Mouse (Mus musculus) forebrain, embryonic 16.5 days (tissue): ENCODE measurements around the gene Gm47985. TPM values are rescaled to one million over a fixed set of nuclear protein-coding genes. Genes with fewer than 3 reads are reported as not detected.
"Not testable (repeated sequence)": the region's sequence is repeated elsewhere in the genome, so short reads cannot be mapped to it uniquely, and the experiment has no call there.

Experiments used
- ATAC-seq: fragments of 200-750 bp; cut with Nextera tagmentation; 2 replicates; pipeline ENCODE4 v1.8.0; 2017; ENCODE audit warnings: mild to moderate bottlenecking, moderate library complexity
- H3K27ac ChIP-seq: fragments of 300-500 bp; sonication (generic); 2 replicates; pipeline ENCODE4 v1.5.1; 2014; ENCODE audit warnings: low read length, control low read depth
- H3K27me3 ChIP-seq: fragments of 300-500 bp; sonication (generic); replicated peaks from 2 replicates; pipeline ENCODE4 v1.6.1; 2014; ENCODE audit warnings: low read length; ENCODE audit not compliant: control insufficient read depth, insufficient read depth
- H3K36me3 ChIP-seq: fragments of 300-500 bp; sonication (generic); 2 replicates; pipeline ENCODE4 v1.6.1; 2014; ENCODE audit not compliant: control insufficient read depth, insufficient read depth
- H3K4me1 ChIP-seq: fragments of 300-500 bp; sonication (generic); replicated peaks from 2 replicates; pipeline ENCODE4 v1.6.1; 2014; ENCODE audit warnings: low read length; ENCODE audit not compliant: control insufficient read depth, insufficient read depth
- H3K4me2 ChIP-seq: fragments of 300-500 bp; sonication (generic); 2 replicates; pipeline ENCODE4 v1.6.1; 2014; ENCODE audit warnings: mild to moderate bottlenecking, low read length, control low read depth
- H3K4me3 ChIP-seq: fragments of 300-500 bp; sonication (generic); replicated peaks from 2 replicates; pipeline ENCODE4 v1.5.1; 2014; ENCODE audit warnings: mild to moderate bottlenecking, low read length, control low read depth
- H3K9ac ChIP-seq: fragments of 300-500 bp; sonication (generic); replicated peaks from 2 replicates; pipeline ENCODE4 v1.6.1; 2014; ENCODE audit warnings: low read depth, low read length, control low read depth
- H3K9me3 ChIP-seq: fragments of 300-500 bp; sonication (generic); 2 replicates; pipeline ENCODE4 v1.6.1; 2016; ENCODE audit warnings: low read length; ENCODE audit not compliant: control insufficient read depth
- WGBS: fragments of 180-500 bp; shearing (Covaris S2); extraction: QIAGEN DNeasy Blood & Tissue Kit; methylation state at CpG from one replicate; pipeline ENCODE4 v1.1.7; 2014; 5-methylcytosine and 5-hydroxymethylcytosine counted together
- polyA plus RNA-seq: library from polyadenylated mRNA; unstranded; fragments of >200 nt; fragmentation: Nextera tagmentation; extraction: Ambion mirVana; gene quantifications from 2 replicates; pipeline ENCODE4 v1.2.1, GENCODE M21; 2015

The Gm47985 gene
- polyA plus RNA-seq, result not detected in 2 replicates

GRCm38 (mm10) chr1:151182266-151182665 is at the start of gene Gm47985:
Gene Gm47985, plus strand, starts transcription at chr1:151182537.
- WGBS, result no CpG with 5 or more reads among the region's 7 CpGs
- H3K4me1 ChIP-seq, ATAC-seq, H3K9me3 ChIP-seq, H3K27ac ChIP-seq, H3K27me3 ChIP-seq, H3K36me3 ChIP-seq, H3K4me2 ChIP-seq, H3K4me3 ChIP-seq, H3K9ac ChIP-seq: not testable (repeated sequence)

- WGBS, result 95% methylated on average over 7 of the region's 7 CpGs
- H3K36me3 ChIP-seq, result no peaks in the 10 kb centered on the region
Observed at GRCm38 (mm10) chr1:151132686-151133085, 49.7 kb upstream of the Gm47985 start.

GRCm38 (mm10) chr1:151138388-151138787 is 43.9 kb upstream of the Gm47985 start:
- ATAC-seq, result peak; percentile 63
- WGBS, result 66% methylated on average over 6 of the region's 6 CpGs
- no peak overlapping the region for H3K4me3 ChIP-seq

More at GRCm38 (mm10) chr1:151132686-151133085, 49.7 kb upstream of the Gm47985 start:
- H3K9me3 ChIP-seq, result no peaks in the 10 kb centered on the region
- H3K27me3 ChIP-seq, result no peaks in the 10 kb centered on the region
- no peak overlapping the region for H3K27ac ChIP-seq
- H3K9ac ChIP-seq, result no peak overlapping the region
- ATAC-seq, result no peak
- H3K4me2 ChIP-seq, result no peak overlapping the region
- no peak overlapping the region for H3K4me3 ChIP-seq
- no peaks in the 10 kb centered on the region for H3K4me1 ChIP-seq

GRCm38 (mm10) chr1:151140956-151141355 is 41.4 kb upstream of the Gm47985 start:
- H3K9ac ChIP-seq, result no peak overlapping the region
- 56% methylated on average over 3 of the region's 3 CpGs for WGBS
- H3K9me3 ChIP-seq, result no peaks in the 10 kb centered on the region
- H3K36me3 ChIP-seq, result no peaks in the 10 kb centered on the region
- no peak overlapping the region for H3K27ac ChIP-seq
- no peak overlapping the region for H3K4me2 ChIP-seq
- H3K4me1 ChIP-seq, result no peaks in the 10 kb centered on the region
- H3K27me3 ChIP-seq, result no peaks in the 10 kb centered on the region
- H3K4me3 ChIP-seq, result no peak overlapping the region
- no peak for ATAC-seq

More at GRCm38 (mm10) chr1:151138388-151138787, 43.9 kb upstream of the Gm47985 start:
- H3K4me2 ChIP-seq, result no peak overlapping the region
- no peaks in the 10 kb centered on the region for H3K9me3 ChIP-seq
- H3K36me3 ChIP-seq, result no peaks in the 10 kb centered on the region
- H3K9ac ChIP-seq, result no peak overlapping the region
- no peak overlapping the region for H3K27ac ChIP-seq
- no peaks in the 10 kb centered on the region for H3K4me1 ChIP-seq
- H3K27me3 ChIP-seq, result no peaks in the 10 kb centered on the region

GRCm38 (mm10) chr1:151144471-151145146 is 37.7 kb upstream of the Gm47985 start:
- no peak overlapping the region for H3K9ac ChIP-seq
- H3K4me3 ChIP-seq, result no peak overlapping the region
- H3K4me1 ChIP-seq, result no peaks in the 10 kb centered on the region
- 79% methylated on average over 6 of the region's 6 CpGs for WGBS
- H3K4me2 ChIP-seq, result no peak overlapping the region
- no peak for ATAC-seq
- no peaks in the 10 kb centered on the region for H3K9me3 ChIP-seq
- H3K27me3 ChIP-seq, result no peaks in the 10 kb centered on the region
- no peaks in the 10 kb centered on the region for H3K36me3 ChIP-seq
- no peak overlapping the region for H3K27ac ChIP-seq

GRCm38 (mm10) chr1:151147801-151148200 is 34.5 kb upstream of the Gm47985 start:
- no peak for ATAC-seq
- Histone ChIP-seq H3K27me3 (no peaks in the 10 kb centered on the region), H3K9me3 (no peaks in the 10 kb centered on the region), H3K36me3 (no peaks in the 10 kb centered on the region), H3K4me2 (no peak overlapping the region), H3K27ac (no peak overlapping the region), H3K9ac (no peak overlapping the region), H3K4me3 (no peak overlapping the region), H3K4me1 (no peaks in the 10 kb centered on the region)

GRCm38 (mm10) chr1:151150211-151150610 is 32.1 kb upstream of the Gm47985 start:
- H3K9me3 ChIP-seq, result no peaks in the 10 kb centered on the region
- no peak overlapping the region for H3K9ac ChIP-seq
- no peak overlapping the region for H3K4me2 ChIP-seq
- H3K4me3 ChIP-seq, result no peak overlapping the region
- H3K27me3 ChIP-seq, result no peaks in the 10 kb centered on the region
- H3K4me1 ChIP-seq, result no peaks in the 10 kb centered on the region
- no peaks in the 10 kb centered on the region for H3K36me3 ChIP-seq
- ATAC-seq, result no peak
- WGBS, result 93% methylated on average over 7 of the region's 7 CpGs
- H3K27ac ChIP-seq, result no peak overlapping the region

GRCm38 (mm10) chr1:151151089-151151488 is 31.2 kb upstream of the Gm47985 start:
- WGBS, result 69% methylated on average over 2 of the region's 2 CpGs
- no peaks in the 10 kb centered on the region for H3K4me1 ChIP-seq
- no peaks in the 10 kb centered on the region for H3K36me3 ChIP-seq
- no peak overlapping the region for H3K4me3 ChIP-seq
- no peak overlapping the region for H3K9ac ChIP-seq
- no peak overlapping the region for H3K27ac ChIP-seq
- H3K4me2 ChIP-seq, result no peak overlapping the region
- H3K27me3 ChIP-seq, result no peaks in the 10 kb centered on the region
- ATAC-seq, result no peak
- H3K9me3 ChIP-seq, result no peaks in the 10 kb centered on the region

- ATAC-seq, result no peak
- Histone ChIP-seq H3K4me1 (peaks cover 5% of the 10 kb centered on the region), H3K27ac (no peak overlapping the region), H3K27me3 (no peaks in the 10 kb centered on the region), H3K9ac (no peak overlapping the region), H3K4me3 (no peak overlapping the region), H3K4me2 (no peak overlapping the region), H3K9me3 (no peaks in the 10 kb centered on the region), H3K36me3 (no peaks in the 10 kb centered on the region)
- 69% methylated on average over 6 of the region's 6 CpGs for WGBS
Observed at GRCm38 (mm10) chr1:151153056-151153652, 29.2 kb upstream of the Gm47985 start.
